Mouse (Mus musculus) duodenum, adult 2 months (tissue): Measurements from ENCODE around the gene Map2k7. TPM values are rescaled to one million over a fixed set of nuclear protein-coding genes. Genes with fewer than 3 reads are reported as not detected.

Experiments
- polyA plus RNA-seq: library from polyadenylated mRNA; depleted of rRNA; stranded (reverse); fragments of >200 nt; gene quantifications from 2 replicates; pipeline ENCODE4 v1.2.3, GENCODE M21; 2012; ENCODE audit warnings: low replicate concordance; rRNA removed

Gene Map2k7
- 10.3 and 33.8 TPM in 2 replicates for polyA plus RNA-seq

DNA sequence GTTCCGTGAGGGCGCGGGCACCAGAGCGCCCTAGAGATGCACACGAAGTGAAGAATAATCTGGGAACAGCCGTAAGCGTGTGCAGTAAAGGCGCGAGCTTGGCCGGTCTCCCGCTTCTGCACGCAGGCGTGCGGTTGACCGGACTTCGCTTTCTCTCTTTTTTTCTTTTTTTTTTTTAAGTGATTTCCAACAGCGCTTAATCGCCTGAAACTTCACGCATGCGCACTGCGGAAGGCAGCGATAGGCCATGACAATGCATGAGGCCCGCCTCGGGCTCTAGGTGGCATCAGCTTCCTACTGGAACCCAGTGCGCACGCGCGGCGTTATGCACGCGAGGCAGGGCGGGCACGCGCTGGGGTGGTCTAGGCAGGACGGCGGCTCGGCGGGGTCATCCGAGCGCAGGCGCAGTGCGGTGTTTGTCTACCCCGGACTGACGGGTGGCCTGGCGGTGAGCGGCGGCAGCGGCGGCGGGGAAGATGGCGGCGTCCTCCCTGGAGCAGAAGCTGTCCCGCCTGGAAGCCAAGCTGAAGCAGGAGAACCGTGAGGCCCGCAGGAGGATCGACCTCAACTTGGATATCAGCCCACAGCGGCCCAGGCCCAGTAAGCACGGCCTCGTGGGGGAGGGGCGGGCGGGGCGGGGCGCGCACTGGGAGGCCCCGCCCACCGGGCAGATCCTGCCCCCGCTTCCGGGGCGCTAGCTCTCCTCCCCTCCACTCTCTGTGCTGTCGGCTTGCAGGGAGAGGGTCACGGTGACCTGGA lies at the start of gene Map2k7, which contains the start of gene Gm49320:
Gene Map2k7, plus strand, starts transcription at position 307 of the 759 bp plus-strand sequence.
Gene Gm49320, plus strand, starts transcription at position 432 of the 759 bp plus-strand sequence.

DNA sequence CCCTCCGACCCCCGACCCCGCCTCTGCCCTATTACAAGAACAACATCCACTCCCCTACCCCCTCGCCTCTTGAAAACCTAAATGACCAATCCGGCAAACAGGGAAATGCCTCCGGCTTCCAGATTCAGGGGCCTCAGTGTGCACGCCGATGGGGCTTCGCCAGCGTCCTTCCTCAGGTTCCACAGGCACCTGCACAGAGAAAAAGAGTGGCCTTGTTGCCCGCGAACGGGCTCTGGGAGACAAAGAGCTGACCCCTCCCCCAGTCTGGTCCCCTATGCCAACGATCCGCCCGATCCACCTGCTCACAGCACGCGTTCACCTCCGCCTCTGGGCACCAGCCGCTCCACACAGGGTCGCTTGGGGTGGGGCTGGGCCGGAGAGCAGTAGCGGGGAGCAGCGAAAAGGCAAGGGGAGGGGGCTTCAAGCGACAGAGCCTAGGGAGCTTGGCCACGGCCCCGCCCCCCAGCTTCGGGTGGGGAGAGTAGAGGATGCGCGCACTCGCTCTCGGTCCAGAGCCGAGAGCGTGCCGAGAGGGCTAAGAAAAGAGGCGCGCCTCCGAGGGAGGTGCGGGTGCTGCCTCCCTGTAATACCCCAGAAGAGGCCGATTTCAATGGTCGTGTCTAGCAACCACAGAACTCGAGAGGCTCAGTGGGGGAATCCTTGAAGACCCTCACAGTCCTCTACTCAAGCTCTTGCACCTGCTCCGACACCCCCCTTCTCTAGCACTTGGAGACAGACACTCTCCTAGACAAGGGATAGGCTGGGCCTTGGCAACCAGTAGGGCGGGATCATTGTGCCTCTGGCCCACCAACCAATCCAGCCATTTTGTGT lies 21.5 kb upstream of the Map2k7 start, which contains the start of gene Prr36:
Gene Prr36, minus strand, starts transcription at position 669 of the 831 bp plus-strand sequence.

DNA sequence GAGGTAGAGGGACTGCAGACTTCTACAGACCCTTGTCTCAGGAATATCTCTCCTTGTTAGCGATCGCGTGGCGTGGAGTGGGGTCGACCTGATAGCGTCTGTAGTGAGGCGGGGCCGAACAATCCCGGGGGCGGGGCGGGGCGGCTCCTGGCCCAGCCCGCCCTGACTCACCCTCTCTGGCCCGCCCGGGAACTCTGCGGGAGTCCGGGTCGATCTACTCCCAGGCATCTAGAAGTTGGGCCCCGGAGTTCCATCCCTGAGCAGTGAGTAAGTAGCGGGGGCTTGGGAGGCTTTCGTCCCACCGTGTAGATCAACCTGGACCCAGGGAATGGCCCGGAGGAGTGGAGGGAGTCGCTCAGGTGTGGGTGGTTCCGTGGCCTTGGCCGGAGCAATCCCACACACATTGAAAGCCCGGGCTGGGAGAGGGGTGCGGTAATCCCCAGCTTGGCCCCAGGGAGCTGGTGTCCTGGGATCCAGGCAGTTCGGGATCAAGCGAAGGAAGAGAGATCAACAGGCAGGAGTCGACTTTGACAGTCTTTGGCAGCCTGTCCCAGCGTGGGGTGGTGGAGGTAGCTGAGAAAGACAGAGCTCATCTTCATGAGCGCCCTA lies 11.7 kb upstream of the Map2k7 start, which contains the start of gene Lrrc8e:
Gene Lrrc8e, plus strand, starts transcription at position 89 of the 609 bp plus-strand sequence.

DNA sequence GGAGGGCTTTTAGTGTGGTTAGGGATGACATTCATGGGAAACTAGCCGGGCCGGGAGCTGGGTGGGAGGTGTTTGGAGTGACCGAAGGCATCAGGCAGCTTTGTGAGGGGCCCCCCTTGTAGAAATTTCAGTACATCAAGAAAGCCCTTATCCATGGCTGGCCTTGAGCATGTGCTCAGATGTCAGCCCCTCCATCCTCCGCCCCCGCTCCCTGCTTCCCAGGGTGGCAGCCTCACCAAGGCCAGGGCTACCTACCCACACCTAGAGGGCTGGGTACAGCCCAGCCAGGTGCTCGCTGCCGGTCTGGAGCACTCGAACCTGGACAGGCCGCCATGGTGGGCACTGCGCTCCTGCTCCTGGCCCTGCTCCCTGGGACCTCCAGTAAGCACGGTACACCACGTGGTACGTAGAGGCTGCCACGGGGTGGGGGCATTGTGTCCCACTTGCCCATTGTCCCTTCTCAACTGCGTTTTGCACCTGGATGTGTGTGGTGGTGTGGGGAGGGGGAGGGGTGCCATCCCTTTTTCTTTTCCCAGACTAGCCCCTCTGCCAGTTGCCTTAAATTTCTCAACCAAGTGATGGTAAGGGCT lies 9.5 kb downstream of the Map2k7 start, which contains the start of gene Tgfbr3l:
Gene Tgfbr3l, plus strand, starts transcription at position 264 of the 590 bp plus-strand sequence.

DNA sequence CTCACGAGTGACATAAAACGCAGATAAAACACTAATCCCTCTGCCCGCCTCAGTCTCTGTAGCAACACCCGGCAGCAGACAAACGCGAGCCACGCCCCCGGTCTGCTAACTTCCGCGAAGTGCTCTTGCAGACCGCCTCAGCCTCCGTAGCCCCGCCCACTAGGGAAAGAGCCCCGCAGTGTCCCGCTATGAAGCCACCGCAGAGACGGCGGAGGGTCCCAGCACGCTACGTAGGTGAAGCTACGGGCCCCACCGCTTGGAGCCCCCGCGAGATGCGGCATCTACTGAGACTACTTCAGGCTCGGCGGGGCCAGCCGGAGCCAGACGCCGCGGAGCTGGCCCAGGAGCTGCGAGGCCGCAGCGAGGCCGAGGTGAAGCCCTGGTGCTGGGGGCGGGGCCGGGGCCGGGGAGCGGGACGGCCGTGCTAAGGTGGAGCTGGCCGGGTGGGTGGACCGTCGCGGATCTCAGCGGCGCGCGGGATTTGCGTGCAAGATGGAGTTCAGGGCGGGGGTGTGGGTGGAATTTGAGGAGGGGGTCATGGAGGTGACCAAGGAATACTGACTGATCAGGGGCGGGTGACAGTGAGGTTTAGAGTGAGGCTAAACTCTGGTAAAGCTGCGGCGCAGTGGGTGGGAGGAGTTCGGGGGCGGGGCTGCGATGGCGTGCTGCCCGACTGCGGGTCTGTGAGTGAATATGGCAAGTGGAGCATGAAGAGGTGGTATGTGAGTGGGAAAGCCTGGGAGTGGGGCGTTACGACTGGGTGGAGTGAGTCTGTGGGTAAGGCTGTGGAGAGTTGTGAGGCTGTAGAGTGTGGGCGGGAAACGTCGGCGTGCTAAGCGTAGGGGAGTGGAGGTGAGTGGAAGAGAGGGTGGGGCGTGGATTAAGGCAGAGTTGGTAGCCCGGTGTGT lies 14.6 kb downstream of the Map2k7 start, which contains the start of gene Snapc2:
Gene Snapc2, plus strand, starts transcription at position 147 of the 908 bp plus-strand sequence.

DNA sequence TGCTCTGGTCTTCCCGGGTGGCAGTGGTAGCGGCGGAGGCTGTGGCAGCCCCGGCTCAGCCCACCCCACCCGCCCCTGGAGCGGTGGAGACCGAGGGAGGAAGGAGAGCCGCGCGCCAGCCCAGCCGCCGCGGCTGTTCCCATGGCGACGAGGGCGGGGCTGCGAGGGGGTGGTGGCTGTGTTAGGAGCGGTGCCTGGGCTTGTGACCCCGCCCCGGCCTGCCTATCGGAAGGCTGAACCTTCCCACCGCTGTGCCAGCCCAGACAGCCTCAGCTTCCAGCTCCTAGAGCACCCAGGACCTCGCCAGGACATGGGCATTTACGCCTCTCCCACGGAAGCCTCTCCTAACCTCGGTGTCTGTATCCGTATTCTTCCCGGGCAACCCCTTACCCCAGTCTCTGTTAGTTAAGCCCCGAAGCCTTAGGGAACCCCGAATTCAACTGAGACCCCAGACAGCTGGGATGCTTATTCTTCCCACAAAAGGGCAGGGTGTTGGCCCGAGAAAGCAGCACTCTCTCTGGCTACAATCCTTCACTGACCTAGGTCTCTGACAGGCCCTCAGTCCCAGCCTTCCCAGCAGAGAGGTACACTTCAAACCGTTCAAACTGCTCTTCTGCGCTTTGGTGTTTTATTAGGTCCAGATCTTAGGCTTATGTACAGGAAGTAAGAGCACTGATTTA lies 20.7 kb downstream of the Map2k7 start, which contains the start of gene Ctxn1:
Gene Ctxn1, minus strand, starts transcription at position 150 of the 680 bp plus-strand sequence.

DNA sequence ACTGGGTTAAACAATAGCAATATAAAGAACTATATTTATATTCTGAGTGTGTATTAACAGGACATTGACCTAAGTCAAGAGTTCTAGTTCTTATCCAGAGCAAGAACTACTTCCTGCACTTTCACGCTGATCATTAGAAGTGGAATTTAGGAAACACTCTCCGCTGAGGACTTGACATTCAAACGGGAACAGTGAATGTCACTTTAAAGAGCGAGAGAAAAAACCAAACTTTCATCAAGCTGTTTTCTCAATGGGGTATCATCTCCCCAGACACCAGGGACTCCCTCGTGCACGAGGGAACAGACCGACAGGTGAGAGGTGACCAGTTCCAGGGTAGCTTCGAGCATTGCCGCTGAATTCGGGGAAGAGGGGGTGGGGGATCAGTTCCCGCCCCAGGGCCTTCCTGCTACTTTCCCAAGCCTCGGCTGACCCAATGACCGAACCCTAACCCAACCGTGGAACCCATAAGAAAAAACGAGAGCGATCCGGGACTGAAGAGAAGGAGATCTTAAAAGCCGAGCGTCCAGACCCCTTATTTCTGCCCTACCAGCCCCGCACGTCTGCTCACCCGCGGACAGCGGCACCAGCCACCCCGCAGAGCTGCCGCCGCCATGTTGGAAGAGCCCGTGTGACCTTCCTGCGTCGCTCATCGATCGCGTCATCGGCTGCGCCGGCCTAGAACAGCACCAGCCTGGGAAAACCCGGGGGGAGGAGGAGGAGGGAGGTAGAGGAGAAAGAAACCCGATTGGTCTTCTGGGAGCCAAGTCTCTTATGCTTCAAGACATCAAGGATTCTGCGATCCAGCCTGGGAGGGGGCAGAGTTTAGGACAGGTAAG lies 37.0 kb downstream of the Map2k7 start, which contains the start of gene Timm44:
Gene Timm44, minus strand, starts transcription at position 639 of the 836 bp plus-strand sequence.

Other genes with a start within 250 kb of the Map2k7 start
- gene Cd209f, start 132.9 kb upstream of the Map2k7 start, polyA plus RNA-seq: 0.61 TPM in 1 of 2 replicates, not detected in the other
- gene Cd209g, start 104.6 kb upstream of the Map2k7 start, polyA plus RNA-seq: 0.26 and 0.29 TPM in 2 replicates
- 3.0 and 4.0 TPM in 2 replicates for gene Evi5l, start 72.2 kb upstream of the Map2k7 start, polyA plus RNA-seq
- gene Prr36, start 21.3 kb upstream of the Map2k7 start, polyA plus RNA-seq: 0.05 and 0.21 TPM in 2 replicates
- 0.13 and 0.53 TPM in 2 replicates for gene Lrrc8e, start 11.9 kb upstream of the Map2k7 start, polyA plus RNA-seq
- gene Gm49320, start 125 bp downstream of the Map2k7 start, polyA plus RNA-seq: 0.59 and 0.61 TPM in 2 replicates
- 22.7 and 101 TPM in 2 replicates for gene Tgfbr3l, start 9.5 kb downstream of the Map2k7 start, polyA plus RNA-seq
- 19.2 and 28.2 TPM in 2 replicates for gene Snapc2, start 14.3 kb downstream of the Map2k7 start, polyA plus RNA-seq
- gene Ctxn1, start 20.5 kb downstream of the Map2k7 start, polyA plus RNA-seq: 13.0 and 16.8 TPM in 2 replicates
- 39.8 and 59.7 TPM in 2 replicates for gene Timm44, start 37.2 kb downstream of the Map2k7 start, polyA plus RNA-seq
- gene Ccl25, start 86.5 kb downstream of the Map2k7 start, polyA plus RNA-seq: 82.8 and 123 TPM in 2 replicates
- gene Elavl1, start 86.7 kb downstream of the Map2k7 start, polyA plus RNA-seq: 16.9 and 17.9 TPM in 2 replicates